Mouse (Mus musculus) ES-E14 (cell line): ENCODE data around the gene Zbtb45.

ENCODE experiments used
- CHD2 ChIP-seq: IDR thresholded peaks from 2 replicates; pipeline ENCODE4 v1.6.1; 2014; ENCODE audit warnings: mild to moderate bottlenecking, low read depth, low read length, inconsistent platforms
- HCFC1 ChIP-seq: IDR thresholded peaks from 2 replicates; pipeline ENCODE4 v1.6.1; 2012; ENCODE audit warnings: low read length, inconsistent platforms, borderline replicate concordance; ENCODE audit not compliant: insufficient read depth
- MAFK ChIP-seq: IDR thresholded peaks from 2 replicates; pipeline ENCODE4 v1.6.1; 2014; ENCODE audit warnings: mild to moderate bottlenecking, low read depth, low read length, inconsistent platforms; ENCODE audit not compliant: insufficient read depth
- ZC3H11A ChIP-seq: IDR thresholded peaks from 2 replicates; pipeline ENCODE4 v1.6.1; 2012; ENCODE audit warnings: low read depth, mild to moderate bottlenecking, inconsistent platforms, low read length, borderline replicate concordance
- ZNF384 ChIP-seq: IDR thresholded peaks from 2 replicates; pipeline ENCODE4 v1.6.1; 2012; ENCODE audit warnings: low read depth, low read length, inconsistent platforms

GRCm38 (mm10) chr7:12957511-12957910, 52.3 kb downstream of the Zbtb45 start:
- TF ChIP-seq HCFC1, result no peak
- TF ChIP-seq ZNF384, result no peak
- no peak for TF ChIP-seq MAFK
- no peak for TF ChIP-seq CHD2
- TF ChIP-seq ZC3H11A, result no peak
